Comparison of ENCODE assay signal across 9 mouse cellular contexts in genomic region chr2:71751336-71751735, GRCm38 (mm10). TPM values are rescaled to one million over a fixed set of nuclear protein-coding genes. Genes with fewer than 3 reads are reported as not detected.
DNase-seq lines count a peak whose midpoint lies in the region; ATAC-seq and TF ChIP-seq lines count a peak whose summit lies in the region.
"Had no signal": no experiment of that assay in that cellular context is flagged by ENCODE, and none has a peak within 500 bp of the region (broad histone marks: within the 10 kb centered on the region; RNA-seq: fewer than 3 reads in every experiment).

No protein-coding gene starts in this region.

- peaks cover 57% of the 10 kb centered on the region for H3K4me1 ChIP-seq in forebrain, embryonic 10.5 days
- H3K4me1 ChIP-seq in forebrain, postnatal 0 days (ENCODE audit: insufficient read depth): 0 out of 2 replicates have a peak, but pooled peaks cover 7% of the 10 kb centered on the region
- H3K4me1 ChIP-seq in midbrain, embryonic 12.5 days: peaks cover 26% of the 10 kb centered on the region
- peaks cover 8% of the 10 kb centered on the region; the same call in 1 of the 2 replicates for H3K4me1 ChIP-seq in midbrain, embryonic 14.5 days (ENCODE audit: control insufficient read depth, insufficient read depth, low read length)
- H3K4me1 ChIP-seq in forebrain, embryonic 15.5 days: peaks cover 15% of the 10 kb centered on the region
- peaks cover 98% of the 10 kb centered on the region for H3K4me1 ChIP-seq in megakaryocyte, embryonic 14.5 days
- peaks cover 2% of the 10 kb centered on the region; the same call in 1 of the 2 replicates for H3K4me1 ChIP-seq in thymus, adult 2 months (replicated peaks; ENCODE audit: control insufficient read depth, insufficient read depth, low read length)

- no peaks in the 10 kb centered on the region for H3K9me3 ChIP-seq in forebrain, embryonic 10.5 days
- no peaks in the 10 kb centered on the region for H3K9me3 ChIP-seq in forebrain, postnatal 0 days (ENCODE audit: low read length)
- no peaks in the 10 kb centered on the region for H3K9me3 ChIP-seq in midbrain, embryonic 12.5 days
- H3K9me3 ChIP-seq in midbrain, embryonic 14.5 days (ENCODE audit: control insufficient read depth, low read length): no peaks in the 10 kb centered on the region
- H3K9me3 ChIP-seq in forebrain, embryonic 15.5 days: no peaks in the 10 kb centered on the region
- H3K9me3 ChIP-seq in megakaryocyte, embryonic 14.5 days: no peaks in the 10 kb centered on the region

- no peak overlapping the region for H3K4me2 ChIP-seq in forebrain, postnatal 0 days (ENCODE audit: low read depth)
- no peak overlapping the region for H3K4me2 ChIP-seq in midbrain, embryonic 12.5 days (replicated peaks)
- no peak overlapping the region for H3K4me2 ChIP-seq in midbrain, embryonic 14.5 days (ENCODE audit: low read length)
- no peak overlapping the region for H3K4me2 ChIP-seq in forebrain, embryonic 15.5 days (replicated peaks)

- H3K27me3 ChIP-seq in forebrain, embryonic 10.5 days (ENCODE audit: poor library complexity, severe bottlenecking): peaks cover 3% of the 10 kb centered on the region; the same call in 1 of the 2 replicates
- no peaks in the 10 kb centered on the region for H3K27me3 ChIP-seq in forebrain, postnatal 0 days (ENCODE audit: insufficient read depth, low read length)
- H3K27me3 ChIP-seq in midbrain, embryonic 12.5 days: peaks cover 23% of the 10 kb centered on the region
- H3K27me3 ChIP-seq in midbrain, embryonic 14.5 days (ENCODE audit: control insufficient read depth, insufficient read depth, low read length): 0 out of 2 replicates have a peak, but pooled peaks cover 2% of the 10 kb centered on the region
- H3K27me3 ChIP-seq in forebrain, embryonic 15.5 days: no peaks in the 10 kb centered on the region
- H3K27me3 ChIP-seq in megakaryocyte, embryonic 14.5 days (replicated peaks): no peaks in the 10 kb centered on the region
- no peaks in the 10 kb centered on the region for H3K27me3 ChIP-seq in thymus, adult 2 months (ENCODE audit: control insufficient read depth, insufficient read depth, low read length)

- TF ChIP-seq POLR2A in thymus, adult 2 months (IDR thresholded peaks at IDR 0.05; ENCODE audit: control insufficient read depth, extremely low read depth, insufficient read depth, low read length, poor library complexity): no peak

- DNase-seq in forebrain, embryonic 10.5 days (ENCODE audit: extremely low spot score, low spot score): peak; percentile 30
- DNase-seq in forebrain, postnatal 0 days: no peak
- DNase-seq in midbrain, embryonic 14.5 days: no peak
- no peak for DNase-seq in thymus, adult 2 months
- DNase-seq in cerebellum, adult 9-11 months: no peak
- DNase-seq: gastrocnemius, postnatal 14 days had no signal

- TF ChIP-seq CTCF in forebrain, postnatal 0 days (IDR thresholded peaks at IDR 0.05; ENCODE audit: low read depth): no peak
- TF ChIP-seq CTCF in thymus, adult 2 months (IDR thresholded peaks at IDR 0.05; ENCODE audit: borderline replicate concordance, control insufficient read depth, extremely low read depth, insufficient read depth, low read length, poor library complexity): no peak

- ATAC-seq in forebrain, postnatal 0 days: no peak
- peak; percentile 56; the same call in 1 of the 2 replicates for ATAC-seq in midbrain, embryonic 12.5 days (ENCODE audit: low FRiP score, low read depth)
- ATAC-seq in midbrain, embryonic 14.5 days (ENCODE audit: low FRiP score, low TSS enrichment): no peak
- 0 out of 2 replicates have a peak, but pooled peaks have one; percentile 26 for ATAC-seq in forebrain, embryonic 15.5 days (replicated peaks)

- no peak overlapping the region for H3K9ac ChIP-seq in forebrain, postnatal 0 days
- no peak overlapping the region for H3K9ac ChIP-seq in midbrain, embryonic 12.5 days (replicated peaks)
- no peak overlapping the region for H3K9ac ChIP-seq in midbrain, embryonic 14.5 days (replicated peaks; ENCODE audit: low read length)
- H3K9ac ChIP-seq in forebrain, embryonic 15.5 days (replicated peaks): no peak overlapping the region

- 85% methylated on average over 8 of the region's 8 CpGs for WGBS in forebrain, embryonic 10.5 days
- WGBS in forebrain, postnatal 0 days: 74% methylated on average over 8 of the region's 8 CpGs
- WGBS in midbrain, embryonic 12.5 days: 79% methylated on average over 8 of the region's 8 CpGs
- WGBS in midbrain, embryonic 14.5 days: 81% methylated on average over 8 of the region's 8 CpGs
- 82% methylated on average over 8 of the region's 8 CpGs for WGBS in forebrain, embryonic 15.5 days
- 85% methylated on average over 8 of the region's 8 CpGs for WGBS in thymus, adult 2 months

- no peak overlapping the region for H3K4me3 ChIP-seq in forebrain, embryonic 10.5 days
- no peak overlapping the region for H3K4me3 ChIP-seq in forebrain, postnatal 0 days (ENCODE audit: low read depth, low read length)
- no peak overlapping the region for H3K4me3 ChIP-seq in midbrain, embryonic 12.5 days
- no peak overlapping the region for H3K4me3 ChIP-seq in midbrain, embryonic 14.5 days (replicated peaks; ENCODE audit: low read depth, low read length)
- H3K4me3 ChIP-seq in forebrain, embryonic 15.5 days: no peak overlapping the region
- H3K4me3 ChIP-seq in megakaryocyte, embryonic 14.5 days (replicated peaks): peak overlapping the region; percentile 62
- no peak overlapping the region for H3K4me3 ChIP-seq in thymus, adult 2 months (ENCODE audit: control insufficient read depth, insufficient read depth, low read length)

- H3K27ac ChIP-seq in forebrain, embryonic 10.5 days: peak overlapping the region; percentile 54; the same call in 1 of the 2 replicates
- no peak overlapping the region for H3K27ac ChIP-seq in forebrain, postnatal 0 days (ENCODE audit: low read depth, low read length)
- H3K27ac ChIP-seq in midbrain, embryonic 12.5 days (replicated peaks): no peak overlapping the region
- H3K27ac ChIP-seq in midbrain, embryonic 14.5 days (replicated peaks; ENCODE audit: low read depth, low read length): no peak overlapping the region
- H3K27ac ChIP-seq in forebrain, embryonic 15.5 days (replicated peaks): no peak overlapping the region
- H3K27ac ChIP-seq in thymus, adult 2 months (ENCODE audit: control insufficient read depth, insufficient read depth, low read length): no peak overlapping the region

- H3K36me3 ChIP-seq in forebrain, embryonic 10.5 days (replicated peaks): no peaks in the 10 kb centered on the region
- H3K36me3 ChIP-seq in forebrain, postnatal 0 days (ENCODE audit: insufficient read depth): no peaks in the 10 kb centered on the region
- H3K36me3 ChIP-seq in midbrain, embryonic 12.5 days: no peaks in the 10 kb centered on the region
- no peaks in the 10 kb centered on the region for H3K36me3 ChIP-seq in midbrain, embryonic 14.5 days (ENCODE audit: control insufficient read depth, insufficient read depth, low read length)
- H3K36me3 ChIP-seq in forebrain, embryonic 15.5 days: no peaks in the 10 kb centered on the region
- H3K36me3 ChIP-seq in megakaryocyte, embryonic 14.5 days (replicated peaks; ENCODE audit: low read length): no peaks in the 10 kb centered on the region
- H3K36me3 ChIP-seq in thymus, adult 2 months (ENCODE audit: control insufficient read depth, insufficient read depth, low read length): no peaks in the 10 kb centered on the region

RNA-seq across cellular contexts. Expression of gene Itga6, which starts 5.9 kb away (rescaled TPM):
- polyA plus RNA-seq in forebrain, embryonic 10.5 days (2016; fragmentation: Nextera tagmentation; extraction: Ambion mirVana): 45.7 and 47.9 TPM in 2 replicates
- 37.5 and 52.3 TPM in 2 replicates for total RNA-seq in forebrain, postnatal 0 days (2014; rRNA removed)
- polyA plus RNA-seq in forebrain, postnatal 0 days (2015; fragmentation: Nextera tagmentation; extraction: Ambion mirVana): 11.7 and 16.8 TPM in 2 replicates
- 23.2 and 26.5 TPM in 2 replicates for polyA plus RNA-seq in midbrain, embryonic 12.5 days (2016; fragmentation: Nextera tagmentation; extraction: Ambion mirVana)
- polyA plus RNA-seq in midbrain, embryonic 14.5 days (2014; fragmentation: Nextera tagmentation; extraction: Ambion mirVana): 15.9 and 21.6 TPM in 2 replicates
- 25.7 TPM in 2 replicates for polyA plus RNA-seq in forebrain, embryonic 15.5 days (2015; fragmentation: Nextera tagmentation; extraction: Ambion mirVana)
- polyA plus RNA-seq in megakaryocyte, embryonic 14.5 days (2012; ENCODE audit: insufficient read depth, low replicate concordance): 75.0 and 110 TPM in 2 replicates
- 38.2 and 38.8 TPM in 2 replicates for polyA plus RNA-seq in thymus, adult 2 months (2012; rRNA removed)

Comparison
In these comparisons a context has a peak if more than half of its experiments do, and no peak if none do; other contexts are left out.
1. ATAC-seq: peak in midbrain, embryonic 12.5 days (single experiment) and forebrain, embryonic 15.5 days (single experiment); none in forebrain, postnatal 0 days (single experiment) and midbrain, embryonic 14.5 days (single experiment).